Mouse (Mus musculus) cerebellum, postnatal 36 days (tissue): Measurements from ENCODE around the gene Wars.

Source experiments
- DNase-seq, 2 experiments: peaks; one replicate each; pipeline ENCODE4 v3.0.0; 2021 to 2022; ENCODE audit warnings: mixed read lengths in 2 of 2

Gene Wars

DNA sequence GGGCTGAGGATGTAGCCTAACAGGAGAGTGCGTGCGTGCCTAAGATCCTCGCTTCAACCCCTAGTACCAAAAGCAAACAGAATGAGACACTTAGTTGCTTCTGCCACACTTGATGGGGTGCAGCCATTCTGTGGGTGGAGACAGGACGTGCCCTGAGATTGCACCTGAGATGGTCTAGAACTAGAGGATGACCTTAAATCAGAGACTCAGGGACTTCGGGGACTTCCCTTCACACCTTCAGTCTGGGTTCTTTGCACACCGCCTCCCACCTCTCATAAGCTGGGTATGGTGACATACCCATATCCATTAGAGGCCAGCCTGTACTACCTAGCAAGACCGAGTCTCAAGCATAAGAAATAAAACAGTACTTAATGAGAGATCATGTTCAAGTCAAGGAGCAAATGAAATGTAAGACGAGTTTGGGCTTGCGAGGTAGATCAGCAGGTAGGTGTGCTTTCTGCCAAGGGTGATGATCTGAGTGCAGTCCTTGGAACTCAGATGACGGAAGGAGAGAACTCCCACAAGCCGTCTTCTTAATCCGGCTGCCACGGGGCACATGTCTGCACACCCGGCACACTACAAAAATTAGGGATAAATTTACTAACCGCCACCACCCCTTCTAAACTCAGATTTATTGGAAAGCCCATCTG is 69.6 kb downstream of the Wars start:
- no peak for DNase-seq

DNA sequence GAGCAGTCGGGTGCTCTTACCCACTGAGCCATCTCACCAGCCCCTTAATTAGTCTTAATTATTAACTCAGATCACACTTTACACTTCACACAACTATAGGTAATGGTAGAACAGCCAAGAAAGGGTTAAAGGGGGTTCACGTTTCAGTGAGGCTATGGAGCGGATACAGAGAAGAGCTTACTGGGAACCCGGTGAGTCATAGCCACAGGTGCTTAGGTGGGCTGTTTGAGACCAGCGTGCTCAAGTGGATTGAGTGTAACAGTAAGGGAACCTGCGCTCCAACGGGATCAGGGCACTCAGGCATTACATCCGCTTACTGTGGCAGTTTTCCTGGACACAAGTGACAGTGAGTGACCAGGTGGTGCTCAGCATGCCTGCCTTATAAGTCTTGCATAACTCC is 70.9 kb downstream of the Wars start:
- no peak for DNase-seq

DNA sequence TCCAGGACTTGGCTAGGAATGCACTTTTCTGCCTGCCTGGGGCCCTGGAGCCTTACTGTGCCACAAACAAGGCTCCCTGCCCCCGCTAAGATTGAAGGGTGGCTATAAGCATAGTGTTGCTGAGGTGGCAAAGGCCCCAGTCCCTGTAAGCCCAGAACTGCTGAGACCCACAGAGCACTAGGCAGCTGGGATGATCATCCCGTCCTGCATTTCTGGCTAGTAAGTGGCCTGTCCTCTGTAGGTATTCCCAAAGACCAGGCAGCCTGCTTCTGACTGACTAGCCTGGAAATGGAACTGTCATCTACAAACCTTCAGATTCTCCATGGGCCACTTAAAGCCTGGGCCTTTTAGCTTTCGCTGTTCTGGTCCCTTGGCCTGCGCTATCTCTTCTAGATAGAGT is 73.5 kb downstream of the Wars start:
- DNase-seq = no peak

DNA sequence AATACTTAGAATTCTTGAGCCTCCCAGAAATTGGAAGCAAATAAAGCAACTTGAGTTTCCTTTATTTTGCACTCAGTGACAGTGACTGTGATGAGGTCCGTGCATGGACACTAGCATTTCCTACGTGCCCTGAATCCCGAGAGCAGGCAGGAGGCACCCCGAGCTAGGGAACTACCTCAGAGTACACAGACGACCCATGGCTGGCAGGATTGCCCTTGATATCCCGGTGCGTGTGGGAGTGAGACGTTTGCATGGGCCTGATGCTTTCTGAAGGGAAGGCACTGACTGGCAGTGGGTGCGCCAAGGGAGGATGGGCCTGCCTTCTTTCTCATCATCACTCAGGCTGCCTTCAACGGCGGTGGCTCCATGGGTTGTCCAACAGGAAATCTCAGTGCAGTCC is 77.4 kb downstream of the Wars start:
- no peak for DNase-seq

DNA sequence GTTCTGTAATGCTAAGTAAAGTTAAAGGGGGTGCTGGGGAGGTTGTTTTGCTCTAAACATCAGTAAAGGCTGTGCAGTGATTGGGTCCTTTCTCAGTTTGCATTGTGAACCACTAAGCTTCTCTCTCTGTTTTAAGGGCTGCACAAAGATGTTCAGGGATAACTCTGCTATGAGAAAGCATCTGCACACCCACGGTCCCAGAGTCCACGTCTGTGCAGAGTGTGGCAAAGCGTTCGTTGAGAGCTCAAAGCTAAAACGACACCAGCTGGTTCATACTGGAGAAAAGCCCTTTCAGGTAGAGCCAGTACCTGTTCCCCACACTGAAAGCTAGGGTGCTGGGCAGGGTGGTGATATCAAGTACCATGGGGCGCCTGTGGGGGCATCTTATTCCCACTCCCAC is 79.5 kb downstream of the Wars start:
- DNase-seq = no peak

DNA sequence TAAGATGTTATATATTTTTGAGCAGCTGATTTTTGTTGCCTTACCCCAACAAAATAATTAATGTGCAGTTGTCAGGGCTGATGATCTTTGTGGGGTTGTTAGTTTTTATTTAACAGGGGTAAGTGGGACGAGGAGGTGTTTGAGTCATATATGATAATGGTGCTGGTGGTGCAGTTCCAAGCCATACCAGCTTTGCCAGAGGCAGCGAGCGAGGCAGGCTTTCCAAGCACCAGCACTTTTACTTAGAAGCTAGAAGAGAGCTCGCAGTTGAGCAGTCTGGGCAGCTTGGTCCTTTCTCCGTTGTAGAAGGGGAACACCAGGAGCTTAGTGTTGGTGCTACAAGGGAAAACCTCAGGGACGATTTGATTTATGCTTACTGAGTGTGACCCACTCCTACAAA is 81.5 kb downstream of the Wars start:
- no peak for DNase-seq

DNA sequence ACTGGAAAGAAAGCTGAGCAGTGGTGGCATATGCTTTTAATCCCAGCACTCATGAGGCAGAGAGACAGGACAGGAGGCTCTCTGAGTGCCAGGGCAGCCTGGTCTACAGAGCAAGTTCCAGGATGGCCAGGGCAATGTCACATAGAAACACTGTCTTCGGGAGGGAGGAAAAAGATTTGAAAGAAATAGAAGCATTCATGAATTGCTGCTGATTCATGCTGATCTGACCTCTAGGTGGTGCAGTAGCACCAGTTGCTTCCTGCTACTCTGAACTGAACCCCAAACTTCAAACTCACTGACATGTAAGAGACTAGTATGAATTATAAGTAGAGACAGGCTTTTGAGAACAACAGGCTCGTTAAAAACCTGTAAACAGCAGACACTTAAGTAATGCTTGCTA is 82.8 kb downstream of the Wars start:
- DNase-seq = peak in 1 of 2 experiments; percentile 37

DNA sequence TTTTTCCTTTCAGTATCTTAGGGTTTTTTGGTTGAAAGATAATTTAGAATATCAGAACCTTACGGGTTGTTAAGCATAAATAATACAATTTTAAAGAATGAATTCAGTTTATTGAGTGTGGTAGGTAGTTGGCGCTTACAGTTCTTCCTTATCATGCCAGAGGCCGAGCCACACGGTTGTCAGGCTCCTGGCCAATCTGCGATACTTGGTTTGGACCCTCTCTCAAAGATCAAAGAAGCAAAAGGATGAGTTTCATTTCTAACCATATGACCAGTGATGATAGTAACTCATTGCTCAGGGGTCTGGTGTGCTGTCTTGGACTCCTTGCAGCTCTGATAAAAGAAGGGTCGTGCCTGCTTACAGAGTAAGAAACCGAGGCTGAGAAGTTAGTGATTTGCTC is 83.7 kb downstream of the Wars start:
- no peak for DNase-seq
